Mouse (Mus musculus): ENCODE measurements around the gene Cpne4.

DNA sequence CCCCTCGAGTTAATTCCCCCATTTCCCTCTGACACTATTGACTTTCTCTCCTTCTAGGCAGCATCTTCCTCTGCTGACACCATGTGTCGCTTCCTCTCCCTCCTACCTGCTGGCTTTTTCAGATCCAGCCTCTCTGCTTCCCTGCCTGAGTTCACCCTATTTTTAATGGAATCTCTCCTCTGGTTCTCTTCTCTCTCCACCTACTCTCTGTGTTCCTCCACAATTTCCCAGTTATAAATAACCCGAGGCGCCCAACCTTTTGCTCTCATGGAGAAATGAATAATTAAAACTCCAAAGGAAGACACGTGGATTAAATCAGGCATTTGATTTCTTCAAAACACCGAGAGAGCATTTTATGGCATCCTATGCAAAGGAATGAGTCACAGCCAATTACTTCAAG is 65.4 kb downstream of the Cpne4 start:
- TF ChIP-seq POLR2A (IDR thresholded peaks at IDR 0.05; ENCODE audit: insufficient read depth, low read length) (no peak), EP300 (IDR thresholded peaks at IDR 0.05; ENCODE audit: insufficient read depth, low read depth, low read length) (no peak)

Data from ES-Bruce4 (cell line).